Mouse (Mus musculus) liver, embryonic 11.5 days (tissue): ENCODE measurements around the gene Cpxm2. TPM values are rescaled to one million over a fixed set of nuclear protein-coding genes. Genes with fewer than 3 reads are reported as not detected.

Experiments used
- ATAC-seq: fragments of 200-750 bp; cut with Nextera tagmentation; replicated peaks from 2 replicates; pipeline ENCODE4 v1.8.0; 2017; ENCODE audit warnings: moderate number of reproducible peaks, mild to moderate bottlenecking, moderate TSS enrichment, moderate library complexity; ENCODE audit not compliant: low FRiP score
- DNase-seq: peaks from one replicate; pipeline ENCODE4 v3.0.0-alpha.2; 2017; ENCODE audit warnings: low spot score
- H3K27ac ChIP-seq: fragments of 300-500 bp; sonication (generic); 2 replicates; pipeline ENCODE4 v1.5.1; 2014; ENCODE audit warnings: mild to moderate bottlenecking, low read depth, low read length, control low read depth
- H3K27me3 ChIP-seq: fragments of 300-500 bp; sonication (generic); replicated peaks from 2 replicates; pipeline ENCODE4 v1.6.1; 2014; ENCODE audit warnings: low read length, mixed read lengths; ENCODE audit not compliant: control insufficient read depth, insufficient read depth
- H3K36me3 ChIP-seq: fragments of 300-500 bp; sonication (generic); 2 replicates; pipeline ENCODE4 v1.6.1; 2014; ENCODE audit warnings: mild to moderate bottlenecking, low read length, moderate library complexity, mixed read lengths; ENCODE audit not compliant: control insufficient read depth, insufficient read depth
- H3K4me1 ChIP-seq: fragments of 300-500 bp; sonication (generic); replicated peaks from 2 replicates; pipeline ENCODE4 v1.6.1; 2014; ENCODE audit warnings: low read length, mixed read lengths; ENCODE audit not compliant: control insufficient read depth, insufficient read depth
- H3K4me2 ChIP-seq: fragments of 300-500 bp; sonication (generic); 2 replicates; pipeline ENCODE4 v1.6.1; 2014; ENCODE audit warnings: mild to moderate bottlenecking, control low read depth, moderate library complexity
- H3K4me3 ChIP-seq: fragments of 300-500 bp; sonication (generic); 2 replicates; pipeline ENCODE4 v1.5.1; 2014; ENCODE audit warnings: low read depth, low read length, control low read depth
- H3K9ac ChIP-seq: fragments of 300-500 bp; sonication (generic); 2 replicates; pipeline ENCODE4 v1.6.1; 2014; ENCODE audit warnings: low read depth, low read length, control low read depth
- H3K9me3 ChIP-seq: fragments of 300-500 bp; sonication (generic); 2 replicates; pipeline ENCODE4 v1.6.1; 2016; ENCODE audit warnings: low read length, inconsistent platforms, mixed read lengths; ENCODE audit not compliant: control insufficient read depth
- WGBS: fragments of 180-500 bp; shearing (Covaris S2); extraction: QIAGEN DNeasy Blood & Tissue Kit; methylation state at CpG from one replicate; pipeline ENCODE4 v1.1.7; 2014; 5-methylcytosine and 5-hydroxymethylcytosine counted together
- polyA plus RNA-seq: library from polyadenylated mRNA; unstranded; fragments of >200 nt; fragmentation: Nextera tagmentation; extraction: Ambion mirVana; gene quantifications from 2 replicates; pipeline ENCODE4 v1.2.1, GENCODE M21; 2014

Gene Cpxm2
- polyA plus RNA-seq, 1 experiment from 2014 or later, result 0.56 TPM

- Histone ChIP-seq H3K36me3 (no peaks in the 10 kb centered on the region), H3K4me1 (no peaks in the 10 kb centered on the region), H3K9ac (no peak overlapping the region), H3K27me3 (no peaks in the 10 kb centered on the region), H3K4me2 (no peak overlapping the region), H3K27ac (no peak overlapping the region), H3K4me3 (no peak overlapping the region), H3K9me3 (no peaks in the 10 kb centered on the region)
- no peak for DNase-seq
- no peak for ATAC-seq
- WGBS, result 62% methylated on average over 6 of the region's 6 CpGs
These were observed 128.9 kb downstream of the Cpxm2 start for GRCm38 (mm10) chr7:132025591-132025990.

- whole genome bisulfite sequencing, result 69% methylated on average over 3 of the region's 3 CpGs
- Histone ChIP-seq H3K27ac (no peak overlapping the region), H3K9me3 (no peaks in the 10 kb centered on the region), H3K4me2 (no peak overlapping the region), H3K36me3 (no peaks in the 10 kb centered on the region), H3K4me1 (no peaks in the 10 kb centered on the region), H3K9ac (no peak overlapping the region), H3K4me3 (no peak overlapping the region), H3K27me3 (no peaks in the 10 kb centered on the region)
- ATAC-seq, result no peak
- no peak for DNase-seq
These were observed 138.6 kb downstream of the Cpxm2 start for GRCm38 (mm10) chr7:132015933-132016332.

DNA sequence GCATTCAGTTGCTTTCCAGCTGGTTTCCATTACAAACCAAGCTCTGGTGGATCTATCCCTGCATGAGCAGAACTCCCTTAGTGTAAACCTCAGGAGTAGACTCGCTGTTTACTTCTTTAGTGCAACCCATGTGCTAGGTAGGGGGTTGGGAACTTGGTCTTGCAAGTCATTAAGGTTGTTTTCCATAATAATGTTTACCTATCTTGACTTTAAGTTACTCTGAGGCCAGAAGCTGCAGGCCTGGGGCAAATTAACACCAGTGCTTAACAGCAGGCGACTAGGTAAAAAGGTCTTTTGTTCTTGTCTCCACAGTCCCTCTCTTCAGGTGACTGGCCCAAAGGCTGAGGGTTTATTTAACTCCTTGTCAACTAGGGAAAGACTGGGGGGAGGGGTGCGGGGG lies 139.3 kb downstream of the Cpxm2 start:
- WGBS, result 17% methylated on average over 3 of the region's 3 CpGs

DNA sequence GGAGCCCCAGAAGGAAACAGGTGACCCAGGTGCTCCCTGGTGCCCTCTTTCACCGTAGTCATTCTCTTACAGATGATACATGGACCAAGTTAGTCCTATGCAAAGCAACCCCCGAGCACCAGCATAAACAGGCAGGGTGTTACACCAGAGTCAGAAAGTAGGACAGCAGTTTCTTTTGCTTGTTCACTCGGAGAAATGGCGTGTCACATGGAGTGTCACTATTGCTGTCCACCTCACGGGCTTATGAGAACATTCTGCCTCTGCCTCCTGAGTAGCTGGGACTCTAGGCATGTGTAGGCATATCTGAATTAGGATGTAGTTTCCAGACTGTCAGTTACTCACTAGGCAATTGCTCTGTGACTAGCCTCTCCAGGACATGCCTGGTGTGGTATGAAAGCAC lies 140.6 kb downstream of the Cpxm2 start:
- no peak for ATAC-seq
- no peaks in the 10 kb centered on the region for H3K27me3 ChIP-seq
- WGBS, result 74% methylated on average over 5 of the region's 5 CpGs

More for the DNA sequence above, 139.3 kb downstream of the Cpxm2 start:
- Histone ChIP-seq H3K4me3 (no peak overlapping the region), H3K9me3 (no peaks in the 10 kb centered on the region), H3K4me1 (no peaks in the 10 kb centered on the region), H3K36me3 (no peaks in the 10 kb centered on the region), H3K4me2 (no peak overlapping the region), H3K9ac (no peak overlapping the region), H3K27me3 (no peaks in the 10 kb centered on the region), H3K27ac (no peak overlapping the region)
- no peak for ATAC-seq
- no peak for DNase-seq

GRCm38 (mm10) chr7:132012969-132013679 lies 141.4 kb downstream of the Cpxm2 start:
- ATAC-seq (no peak), DNase-seq (no peak)
- Histone ChIP-seq H3K36me3 (no peaks in the 10 kb centered on the region), H3K4me2 (no peak overlapping the region), H3K9ac (no peak overlapping the region), H3K27me3 (no peaks in the 10 kb centered on the region), H3K4me3 (no peak overlapping the region), H3K9me3 (no peaks in the 10 kb centered on the region), H3K4me1 (no peaks in the 10 kb centered on the region), H3K27ac (no peak overlapping the region)
- WGBS, result 31% methylated on average over 1 of the region's 1 CpGs

More for the DNA sequence above, 140.6 kb downstream of the Cpxm2 start:
- H3K4me2 ChIP-seq, result no peak overlapping the region
- H3K27ac ChIP-seq, result no peak overlapping the region
- no peak for DNase-seq
- no peak overlapping the region for H3K9ac ChIP-seq
- H3K4me3 ChIP-seq, result no peak overlapping the region
- no peaks in the 10 kb centered on the region for H3K4me1 ChIP-seq
- H3K36me3 ChIP-seq, result no peaks in the 10 kb centered on the region
- H3K9me3 ChIP-seq, result no peaks in the 10 kb centered on the region

GRCm38 (mm10) chr7:132009002-132009401 lies 145.5 kb downstream of the Cpxm2 start:
- no peaks in the 10 kb centered on the region for H3K27me3 ChIP-seq
- H3K4me1 ChIP-seq, result no peaks in the 10 kb centered on the region
- no peak overlapping the region for H3K9ac ChIP-seq
- no peak overlapping the region for H3K4me2 ChIP-seq
- no peaks in the 10 kb centered on the region for H3K9me3 ChIP-seq
- H3K27ac ChIP-seq, result no peak overlapping the region
- ATAC-seq (no peak), DNase-seq (no peak)
- H3K4me3 ChIP-seq, result no peak overlapping the region
- 76% methylated on average over 7 of the region's 7 CpGs for WGBS
- no peaks in the 10 kb centered on the region for H3K36me3 ChIP-seq

GRCm38 (mm10) chr7:132005996-132006696 lies 148.4 kb downstream of the Cpxm2 start:
- no peaks in the 10 kb centered on the region for H3K9me3 ChIP-seq
- H3K9ac ChIP-seq, result no peak overlapping the region
- DNase-seq, result no peak
- H3K4me1 ChIP-seq, result no peaks in the 10 kb centered on the region
- H3K4me3 ChIP-seq, result no peak overlapping the region
- no peaks in the 10 kb centered on the region for H3K36me3 ChIP-seq
- ATAC-seq, result no peak
- no peak overlapping the region for H3K27ac ChIP-seq
- H3K4me2 ChIP-seq, result no peak overlapping the region
- H3K27me3 ChIP-seq, result no peaks in the 10 kb centered on the region
- WGBS, result 79% methylated on average over 14 of the region's 14 CpGs

GRCm38 (mm10) chr7:131992873-131993272 lies 161.7 kb downstream of the Cpxm2 start:
- no peaks in the 10 kb centered on the region for H3K4me1 ChIP-seq
- no peak overlapping the region for H3K27ac ChIP-seq
- no peak overlapping the region for H3K4me3 ChIP-seq
- no peak for DNase-seq
- no peaks in the 10 kb centered on the region for H3K9me3 ChIP-seq
- WGBS, result 61% methylated on average over 3 of the region's 3 CpGs
- H3K36me3 ChIP-seq, result no peaks in the 10 kb centered on the region
- no peak for ATAC-seq
- no peaks in the 10 kb centered on the region for H3K27me3 ChIP-seq
- H3K9ac ChIP-seq, result no peak overlapping the region
- H3K4me2 ChIP-seq, result no peak overlapping the region

GRCm38 (mm10) chr7:131992226-131992625 lies 162.3 kb downstream of the Cpxm2 start:
- H3K4me1 ChIP-seq, result no peaks in the 10 kb centered on the region
- H3K9me3 ChIP-seq, result no peaks in the 10 kb centered on the region
- no peaks in the 10 kb centered on the region for H3K36me3 ChIP-seq
- H3K4me2 ChIP-seq, result no peak overlapping the region
- no peak overlapping the region for H3K4me3 ChIP-seq
- H3K9ac ChIP-seq, result no peak overlapping the region
- H3K27ac ChIP-seq, result no peak overlapping the region
- DNase-seq (no peak), ATAC-seq (no peak)
- WGBS, result 37% methylated on average over 1 of the region's 1 CpGs
- no peaks in the 10 kb centered on the region for H3K27me3 ChIP-seq
